Mouse (Mus musculus): ENCODE data around the gene Mymx.

The Mymx gene

DNA sequence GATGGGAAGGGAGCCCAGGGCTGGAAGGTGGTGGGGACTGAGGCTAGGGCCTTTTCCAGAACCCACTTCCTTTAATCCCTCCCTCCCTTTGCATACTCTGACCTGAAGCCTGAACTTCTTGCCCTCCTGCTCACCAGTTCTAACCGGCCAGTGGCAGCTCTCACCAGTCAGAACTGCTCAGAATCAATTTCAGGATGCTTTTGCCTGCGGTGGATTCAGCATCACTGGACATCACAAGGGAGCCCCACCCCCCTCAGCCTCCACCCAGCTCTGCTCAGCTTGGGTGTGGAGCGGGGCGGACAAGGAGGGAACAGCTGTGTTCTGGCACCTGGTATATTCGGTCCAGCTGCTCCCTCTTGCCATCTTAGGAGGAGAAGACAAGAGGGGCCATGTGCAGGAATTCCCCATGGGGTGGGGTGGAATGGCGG, at the start of gene Mymx:
Gene Mymx (minus strand): TSS at position 226 of the 428 bp plus-strand sequence.
- in situ Hi-C loops (cut with MboI, MseI): no loop called here

DNA sequence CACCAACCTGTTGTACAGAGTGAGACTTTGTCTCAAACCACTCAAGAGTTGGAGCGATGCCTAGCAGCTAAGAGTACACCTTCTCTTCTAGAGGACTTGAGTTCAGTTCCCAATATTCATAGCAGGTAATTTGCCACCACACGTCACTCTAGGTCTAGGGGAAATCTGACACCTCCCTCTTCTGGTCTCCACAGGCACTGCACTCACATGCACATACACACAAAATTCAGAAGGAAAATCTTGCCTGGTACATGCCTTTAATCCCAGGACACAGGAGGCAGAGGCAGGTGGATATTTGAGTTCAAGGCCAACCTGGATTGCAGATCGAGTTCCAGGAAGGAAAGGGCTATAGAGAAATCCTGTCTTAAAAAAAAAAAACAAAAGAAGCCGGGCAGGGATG, 42.3 kb upstream of the Mymx start:
- in situ Hi-C loops (cut with MboI, MseI): no loop called here

GRCm38 (mm10) chr17:45642701-45643100, 40.8 kb upstream of the Mymx start:
- in situ Hi-C loops (cut with MboI, MseI): no loop called here

GRCm38 (mm10) chr17:45641981-45642380, 40.1 kb upstream of the Mymx start:
- in situ Hi-C loops (cut with MboI, MseI): no loop called here

DNA sequence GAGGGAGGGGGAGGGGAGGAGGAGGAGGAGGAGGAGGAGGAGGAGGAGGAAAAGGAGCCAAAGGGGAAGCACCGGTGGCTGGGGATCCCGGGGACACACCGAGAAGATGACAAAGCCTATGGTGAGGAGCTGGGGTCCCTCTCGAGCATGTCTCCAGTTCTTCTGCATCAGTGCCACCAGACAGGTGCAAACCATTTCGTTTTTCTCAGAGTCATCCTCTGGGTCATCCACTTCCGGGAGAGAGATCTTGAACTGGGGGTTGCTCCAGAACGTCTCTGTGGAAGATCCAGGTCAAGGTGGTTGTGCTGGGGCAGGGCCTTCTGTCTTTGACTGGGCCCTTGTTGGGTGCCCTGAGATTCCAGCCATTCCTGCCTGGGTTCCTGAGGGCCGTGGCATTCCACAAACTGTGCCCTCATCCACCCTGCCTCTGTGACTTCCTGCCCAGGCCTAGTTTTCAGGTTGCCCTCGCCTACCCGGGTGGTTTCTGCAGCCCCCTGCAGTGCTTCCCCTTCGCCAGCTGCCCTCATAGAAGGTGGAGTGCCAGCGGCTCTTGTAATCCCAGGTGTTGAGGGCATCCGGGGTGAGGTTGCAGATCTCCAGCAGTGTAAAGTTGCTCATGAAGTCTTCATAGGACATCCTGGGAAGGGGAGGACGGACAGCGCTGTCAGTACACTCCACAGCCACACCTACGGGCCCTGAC, 36.8 kb upstream of the Mymx start:
- in situ Hi-C loops (cut with MboI, MseI): loop anchor here in 1 of 2 experiments (5.0 kb wide), 1 partner anchor 51 kb away; no protein-coding TSS in a partner anchor

GRCm38 (mm10) chr17:45634033-45634432, 32.1 kb upstream of the Mymx start:
- in situ Hi-C loops (cut with MboI, MseI): no loop called here

- in situ Hi-C loops (cut with MboI, MseI): no loop called here
Measured at GRCm38 (mm10) chr17:45631940-45632339, 30.0 kb upstream of the Mymx start.

DNA sequence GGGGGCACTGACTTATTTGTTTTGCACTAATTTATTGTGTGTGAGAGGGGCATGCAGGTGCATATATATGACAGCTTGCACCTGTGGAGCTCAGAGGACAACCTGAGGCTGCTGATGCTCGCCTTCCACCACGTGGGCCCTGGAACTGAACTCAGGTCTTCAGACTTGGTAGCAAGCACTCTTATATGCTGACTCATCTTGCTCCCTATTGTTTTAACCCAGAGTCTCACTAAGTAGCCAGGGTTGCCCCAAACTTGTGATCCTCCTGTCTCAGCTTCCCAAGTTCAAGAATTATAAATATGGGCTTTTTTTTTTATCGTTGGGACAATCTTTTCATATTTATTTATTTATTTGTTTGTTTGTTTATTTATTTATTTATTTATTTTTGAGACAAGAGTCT, 29.1 kb upstream of the Mymx start:
- in situ Hi-C loops (cut with MboI, MseI): no loop called here

DNA sequence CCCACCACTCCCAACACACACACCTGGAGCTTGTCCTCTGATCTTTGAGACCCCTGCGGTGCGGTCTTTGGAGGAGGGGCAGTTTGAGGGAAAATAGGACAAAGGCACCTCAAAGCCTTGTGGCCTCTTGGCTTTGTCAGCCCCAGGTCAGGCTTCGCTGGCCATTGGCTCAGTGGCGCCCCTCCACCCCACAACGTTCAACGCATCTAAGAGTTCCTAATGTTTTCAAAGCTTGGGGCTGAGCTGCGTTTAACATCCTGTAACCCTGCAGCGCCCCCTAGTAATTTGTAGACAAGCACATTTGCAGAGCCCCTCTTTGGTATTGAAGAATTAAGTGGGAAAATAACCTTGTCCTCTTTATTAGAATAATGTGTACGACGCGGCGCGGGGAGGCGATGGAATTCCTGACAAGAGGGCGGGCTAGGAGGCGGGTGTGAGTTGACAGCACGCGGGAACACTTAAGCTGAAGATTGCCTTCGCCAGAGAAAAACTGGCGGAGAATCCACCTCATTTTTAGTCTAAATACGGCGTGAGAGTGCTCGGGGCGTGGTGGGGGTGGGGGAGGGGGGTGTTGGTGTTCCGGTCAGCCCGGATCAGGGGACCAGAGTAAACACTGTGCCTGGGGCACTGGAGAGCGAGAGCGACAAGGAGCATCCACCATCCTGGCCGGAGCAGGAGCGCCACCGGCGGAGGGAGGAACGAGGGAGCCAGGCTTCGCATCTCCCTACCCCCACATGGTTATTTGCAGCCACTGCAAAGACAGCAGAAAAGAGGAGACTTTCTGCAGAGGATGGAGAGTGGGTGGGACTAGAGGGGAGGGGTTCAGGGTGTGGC, 28.2 kb upstream of the Mymx start:
- in situ Hi-C loops (cut with MboI, MseI): loop anchor here in 1 of 2 experiments (5.0 kb wide), 1 partner anchor 48 kb away; no protein-coding TSS in a partner anchor

GRCm38 (mm10) chr17:45628885-45629855, 27.3 kb upstream of the Mymx start:
- in situ Hi-C loops (cut with MboI, MseI): loop anchor here in 1 of 2 experiments (5.0 kb wide), 1 partner anchor 47 kb away; no protein-coding TSS in a partner anchor

GRCm38 (mm10) chr17:45628160-45628559, 26.3 kb upstream of the Mymx start:
- in situ Hi-C loops (cut with MboI, MseI): loop anchor here in 1 of 2 experiments (5.0 kb wide), 1 partner anchor 46 kb away; no protein-coding TSS in a partner anchor

- in situ Hi-C loops (cut with MboI, MseI): loop anchor here in 1 of 2 experiments (5.0 kb wide), 1 partner anchor 44 kb away; no protein-coding TSS in a partner anchor
Measured at GRCm38 (mm10) chr17:45626577-45627134, 24.8 kb upstream of the Mymx start.

DNA sequence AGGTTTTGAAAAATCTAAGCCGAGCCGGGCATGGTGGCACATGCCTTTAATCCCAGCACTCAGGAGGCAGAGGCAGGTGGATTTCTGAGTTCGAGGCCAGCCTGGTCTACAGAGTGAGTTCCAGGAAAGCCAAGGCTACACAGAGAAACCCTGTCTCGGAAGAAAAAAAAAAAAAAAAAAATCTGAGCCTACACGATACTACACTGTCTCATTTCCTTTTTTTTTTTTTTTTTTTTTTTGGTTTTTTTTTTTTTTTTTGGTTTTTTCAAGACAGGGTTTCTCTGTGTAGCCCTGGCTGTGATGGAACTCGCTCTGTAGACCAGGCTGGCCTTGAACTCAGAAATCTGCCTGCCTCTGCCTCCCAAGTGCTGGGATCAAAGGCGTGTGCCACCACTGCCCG, 21.5 kb upstream of the Mymx start:
- in situ Hi-C loops (cut with MboI, MseI): loop anchor here in 1 of 2 experiments (5.0 kb wide), 1 partner anchor 49 kb away; no protein-coding TSS in a partner anchor

DNA sequence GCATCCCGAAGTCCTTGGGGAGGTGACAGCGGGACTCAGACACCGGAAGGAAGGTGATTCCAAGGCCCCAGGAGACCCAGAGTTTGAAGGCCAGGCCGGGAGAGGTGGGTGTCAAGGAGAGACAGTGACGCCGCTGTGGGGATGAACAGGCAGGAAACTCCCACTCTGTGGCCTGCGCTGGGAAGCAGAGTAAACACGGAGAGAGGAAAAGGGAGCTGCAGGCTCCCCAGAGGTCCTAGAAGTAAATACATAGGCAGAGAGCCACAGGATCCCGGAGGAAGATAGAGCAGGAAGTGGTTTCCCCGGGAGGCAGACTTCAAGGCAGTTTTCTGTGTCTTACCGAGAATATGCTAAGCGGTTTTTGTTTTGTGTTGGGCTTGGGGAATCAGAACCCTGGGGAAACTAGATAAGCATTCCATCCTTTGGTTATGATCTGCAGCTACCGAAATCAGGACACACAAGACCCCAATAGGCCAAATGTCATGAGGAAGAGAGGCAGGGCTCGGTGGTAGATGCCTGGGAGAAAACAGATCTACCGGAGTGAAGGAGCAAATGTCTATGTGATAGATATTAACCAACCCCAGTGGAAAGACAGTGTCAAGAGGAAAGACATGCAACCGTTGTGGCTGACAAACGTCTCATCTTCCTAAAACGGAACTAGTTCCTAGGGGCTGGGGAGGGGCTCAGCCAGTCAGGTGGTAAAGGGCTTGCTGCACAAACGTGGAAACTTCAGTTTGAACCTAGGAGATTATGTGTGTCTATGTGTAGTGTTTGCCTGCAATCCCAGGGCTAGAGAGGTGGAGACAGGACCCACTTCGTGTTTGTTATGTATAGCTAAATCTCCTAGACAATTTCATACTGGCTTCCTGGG, 17.7 kb upstream of the Mymx start:
- in situ Hi-C loops (cut with MboI, MseI): loop anchor here in 1 of 2 experiments (5.0 kb wide), 1 partner anchor 53 kb away; no protein-coding TSS in a partner anchor

DNA sequence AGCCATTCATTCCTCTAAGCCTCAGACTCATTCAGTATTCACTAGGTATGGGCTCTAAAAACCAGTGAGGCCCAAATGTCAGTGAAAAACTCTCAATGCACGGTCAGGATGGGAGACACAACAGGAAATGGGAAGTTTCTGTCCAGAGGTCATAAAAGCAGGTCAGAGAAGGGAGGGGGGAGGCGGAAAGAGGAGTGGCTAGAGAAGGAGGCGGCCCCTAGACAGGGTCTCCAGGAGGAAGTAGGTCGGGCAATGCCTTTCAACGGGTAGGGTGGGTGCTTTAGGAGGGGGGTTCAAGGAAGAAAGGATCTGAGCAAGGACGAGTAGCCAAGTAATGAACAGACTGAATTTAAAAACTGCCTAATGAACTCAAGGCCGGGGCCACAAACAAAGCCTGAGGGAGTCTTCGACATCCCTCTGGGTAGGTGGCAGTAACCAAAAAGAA, 17.1 kb upstream of the Mymx start:
- in situ Hi-C loops (cut with MboI, MseI): no loop called here

- in situ Hi-C loops (cut with MboI, MseI): no loop called here
Measured at GRCm38 (mm10) chr17:45617655-45618054, 15.8 kb upstream of the Mymx start.

DNA sequence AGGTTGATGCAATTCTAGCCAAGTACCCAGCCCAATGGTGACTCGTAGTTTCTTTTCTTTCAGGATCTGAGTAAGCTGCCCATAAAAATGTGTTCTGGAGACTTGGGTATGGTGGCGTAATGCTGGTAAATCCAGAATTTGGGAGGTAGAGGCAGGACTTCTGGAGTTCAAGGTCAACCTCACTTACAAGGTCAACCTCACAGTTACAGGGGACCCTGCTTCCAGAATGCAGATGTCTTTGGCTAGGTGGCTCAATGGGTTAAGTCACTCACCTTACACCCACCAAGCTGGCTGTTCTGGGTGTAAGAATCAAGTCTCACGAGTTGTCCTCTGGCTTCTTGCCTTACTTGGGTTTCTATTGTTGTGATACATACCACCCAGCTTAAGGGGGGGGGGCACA, 14.8 kb upstream of the Mymx start:
- in situ Hi-C loops (cut with MboI, MseI): no loop called here

DNA sequence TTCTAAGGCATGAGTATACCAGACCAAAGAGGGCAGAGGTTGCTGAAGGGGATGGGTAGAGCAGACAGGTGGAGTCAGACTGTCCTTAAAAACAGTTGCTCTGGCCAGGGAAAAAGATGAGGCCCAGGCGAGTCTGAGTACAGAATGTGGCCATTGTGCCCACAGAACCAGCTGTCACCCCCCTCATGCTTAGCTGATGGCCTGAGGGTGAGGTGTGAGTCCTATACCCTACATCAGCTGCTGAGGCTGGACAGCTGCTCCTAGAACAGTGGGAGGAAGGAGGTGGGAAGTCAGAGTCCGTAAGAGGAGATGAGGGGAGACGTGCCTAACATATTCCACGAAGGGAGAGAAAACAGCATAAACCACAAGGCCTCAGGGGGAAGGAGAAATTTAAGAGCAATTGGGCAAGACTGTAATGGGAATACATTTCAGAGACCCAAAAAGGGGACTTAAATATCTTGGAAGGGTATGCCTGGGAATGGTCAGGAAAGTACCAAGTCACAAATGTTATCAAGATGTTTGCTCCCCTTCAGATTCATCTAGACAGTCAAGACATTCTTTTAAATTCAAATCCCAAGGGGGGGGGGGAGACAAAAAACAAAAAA, 14.2 kb upstream of the Mymx start:
- in situ Hi-C loops (cut with MboI, MseI): no loop called here

DNA sequence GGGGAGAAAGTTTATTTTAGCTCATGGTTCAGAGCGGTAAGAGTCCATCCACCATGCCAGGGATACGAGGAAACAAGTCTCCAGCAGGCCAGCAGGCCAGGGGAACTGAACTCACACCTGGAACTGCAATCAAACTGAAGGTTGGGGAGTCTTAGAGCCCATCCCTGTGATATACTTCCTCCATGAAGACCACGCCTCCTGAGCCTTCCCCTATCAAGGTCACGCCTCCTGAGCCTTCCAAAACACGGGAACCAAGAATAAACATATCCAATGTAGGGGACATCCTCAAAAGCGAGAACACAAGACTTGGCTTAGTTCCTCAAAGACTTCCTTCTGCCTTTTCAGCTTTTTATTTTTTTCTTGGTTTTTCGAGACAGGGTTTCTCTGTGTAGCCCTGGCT, 11.0 kb upstream of the Mymx start:
- in situ Hi-C loops (cut with MboI, MseI): no loop called here
